Mouse (Mus musculus) limb, embryonic 14.5 days (tissue): ENCODE measurements around the gene Vps35l. TPM values are rescaled to one million over a fixed set of nuclear protein-coding genes. Genes with fewer than 3 reads are reported as not detected.

Experiments used
- ATAC-seq: fragments of 200-750 bp; cut with Nextera tagmentation; 2 replicates; pipeline ENCODE4 v1.8.0; 2017; ENCODE audit warnings: low read depth, moderate number of reproducible peaks, moderate TSS enrichment; ENCODE audit not compliant: low FRiP score
- DNase-seq: peaks from one replicate; pipeline ENCODE4 v3.0.0-alpha.2; 2015; ENCODE audit warnings: low spot score
- H3K27ac ChIP-seq: fragments of 300-500 bp; sonication (generic); replicated peaks from 2 replicates; pipeline ENCODE4 v1.5.1; 2014; ENCODE audit warnings: low read depth, mild to moderate bottlenecking, low read length, moderate library complexity, mixed read lengths
- H3K27me3 ChIP-seq: fragments of 300-500 bp; sonication (generic); 2 replicates; pipeline ENCODE4 v1.6.1; 2014; ENCODE audit warnings: low read length, mixed read lengths; ENCODE audit not compliant: control insufficient read depth, insufficient read depth
- H3K36me3 ChIP-seq: fragments of 300-500 bp; sonication (generic); 2 replicates; pipeline ENCODE4 v1.6.1; 2014; ENCODE audit warnings: mild to moderate bottlenecking, low read length, moderate library complexity, mixed read lengths; ENCODE audit not compliant: control insufficient read depth, insufficient read depth
- H3K4me1 ChIP-seq: fragments of 300-500 bp; sonication (generic); 2 replicates; pipeline ENCODE4 v1.6.1; 2014; ENCODE audit warnings: antibody characterized with exemption, low read length, mixed read lengths; ENCODE audit not compliant: control insufficient read depth, insufficient read depth
- H3K4me2 ChIP-seq: fragments of 300-500 bp; sonication (generic); replicated peaks from 2 replicates; pipeline ENCODE4 v1.6.1; 2014; ENCODE audit warnings: low read depth, mild to moderate bottlenecking, low read length, moderate library complexity; ENCODE audit not compliant: severe bottlenecking
- H3K4me3 ChIP-seq: fragments of 300-500 bp; sonication (generic); replicated peaks from 2 replicates; pipeline ENCODE4 v1.5.1; 2014; ENCODE audit warnings: low read length
- H3K9ac ChIP-seq: fragments of 300-500 bp; sonication (generic); 2 replicates; pipeline ENCODE4 v1.6.1; 2014; ENCODE audit warnings: mild to moderate bottlenecking, low read depth, low read length, moderate library complexity; ENCODE audit not compliant: severe bottlenecking
- H3K9me3 ChIP-seq: fragments of 300-500 bp; sonication (generic); 2 replicates; pipeline ENCODE4 v1.6.1; 2016; ENCODE audit warnings: low read length; ENCODE audit not compliant: control insufficient read depth
- POLR2A ChIP-seq: fragments of 200-500 bp; IDR thresholded peaks from 2 replicates; pipeline ENCODE4 v1.8.0; 2012; ENCODE audit warnings: inconsistent platforms, mild to moderate bottlenecking, moderate library complexity, borderline replicate concordance; ENCODE audit not compliant: insufficient read depth, insufficient read length; ENCODE audit errors: extremely low read depth
- WGBS: fragments of 180-500 bp; shearing (Covaris S2); extraction: QIAGEN DNeasy Blood & Tissue Kit; methylation state at CpG from one replicate; pipeline ENCODE4 v1.1.7; 2014; 5-methylcytosine and 5-hydroxymethylcytosine counted together
- polyA plus RNA-seq, 2 experiments: library from polyadenylated mRNA; depleted of rRNA in 1 of 2; stranded (reverse) in 1 of 2; unstranded in 1 of 2; fragments of >200 nt; fragmentation: Nextera tagmentation in 1 of 2; extraction: Ambion mirVana in 1 of 2; gene quantifications; 2 replicates each; pipeline versions ENCODE4 v1.2.1 to v1.2.3; 2012 to 2014

The Vps35l gene
- 48.8 and 59.8 TPM in 2 replicates for polyA plus RNA-seq (2012; rRNA removed)
- polyA plus RNA-seq (2014; fragmentation: Nextera tagmentation; extraction: Ambion mirVana) = 65.8 and 67.1 TPM in 2 replicates

GRCm38 (mm10) chr7:118739975-118740531 is at the start of gene Vps35l:
Vps35l (plus strand) TSS chr7:118740226.
- ATAC-seq = peak; percentile 87
- Histone ChIP-seq H3K9me3 (no peaks in the 10 kb centered on the region), H3K4me1 (peaks cover 9% of the 10 kb centered on the region; the same call in 1 of the 2 replicates), H3K27me3 (no peaks in the 10 kb centered on the region), H3K9ac (peak within 1 kb of the TSS; percentile 63), H3K4me3 (peak within 1 kb of the TSS; percentile 63), H3K27ac (no peak within 1 kb of the TSS), H3K36me3 (peaks cover 14% of the 10 kb centered on the region), H3K4me2 (peak within 1 kb of the TSS; percentile 76)
- WGBS = 4% methylated on average over 15 of the region's 16 CpGs
- no peak for TF ChIP-seq POLR2A
- peak; percentile 75 for DNase-seq

GRCm38 (mm10) chr7:118691287-118691686 is 48.7 kb upstream of the Vps35l start:
- H3K4me2 ChIP-seq = no peak overlapping the region
- no peak overlapping the region for H3K27ac ChIP-seq
- DNase-seq (no peak), ATAC-seq (no peak)
- H3K4me3 ChIP-seq = no peak overlapping the region
- no peak overlapping the region for H3K9ac ChIP-seq
- no peaks in the 10 kb centered on the region for H3K27me3 ChIP-seq
- H3K9me3 ChIP-seq = no peaks in the 10 kb centered on the region
- 88% methylated on average over 2 of the region's 2 CpGs for WGBS
- TF ChIP-seq POLR2A = no peak
- peaks cover 73% of the 10 kb centered on the region for H3K36me3 ChIP-seq
- H3K4me1 ChIP-seq = no peaks in the 10 kb centered on the region

GRCm38 (mm10) chr7:118696146-118696545 is 43.9 kb upstream of the Vps35l start:
- ATAC-seq = no peak
- peaks cover 62% of the 10 kb centered on the region for H3K36me3 ChIP-seq
- no peak overlapping the region for H3K4me2 ChIP-seq
- no peaks in the 10 kb centered on the region for H3K4me1 ChIP-seq
- H3K27ac ChIP-seq = no peak overlapping the region
- TF ChIP-seq POLR2A = no peak
- 90% methylated on average over 6 of the region's 6 CpGs for WGBS
- no peak for DNase-seq
- no peaks in the 10 kb centered on the region for H3K27me3 ChIP-seq
- no peak overlapping the region for H3K9ac ChIP-seq
- no peak overlapping the region for H3K4me3 ChIP-seq
- no peaks in the 10 kb centered on the region for H3K9me3 ChIP-seq

GRCm38 (mm10) chr7:118697168-118697567 is 42.9 kb upstream of the Vps35l start:
- DNase-seq (no peak), ATAC-seq (no peak)
- Histone ChIP-seq H3K4me3 (no peak overlapping the region), H3K4me2 (no peak overlapping the region), H3K9ac (no peak overlapping the region), H3K27me3 (no peaks in the 10 kb centered on the region), H3K36me3 (peaks cover 54% of the 10 kb centered on the region), H3K4me1 (no peaks in the 10 kb centered on the region), H3K9me3 (no peaks in the 10 kb centered on the region), H3K27ac (no peak overlapping the region)
- no peak for TF ChIP-seq POLR2A
- WGBS = 79% methylated on average over 4 of the region's 4 CpGs

- ATAC-seq (no peak), DNase-seq (no peak)
- TF ChIP-seq POLR2A = no peak
- no peak overlapping the region for H3K27ac ChIP-seq
- H3K27me3 ChIP-seq = no peaks in the 10 kb centered on the region
- no peaks in the 10 kb centered on the region for H3K9me3 ChIP-seq
- H3K9ac ChIP-seq = no peak overlapping the region
- no peak overlapping the region for H3K4me3 ChIP-seq
- H3K36me3 ChIP-seq = peaks cover 45% of the 10 kb centered on the region
- H3K4me1 ChIP-seq = no peaks in the 10 kb centered on the region
- no peak overlapping the region for H3K4me2 ChIP-seq
- 92% methylated on average over 9 of the region's 9 CpGs for WGBS
These were observed 41.1 kb upstream of the Vps35l start for GRCm38 (mm10) chr7:118698882-118699281.
